Mouse (Mus musculus) skeletal muscle tissue, adult 2 months (tissue): Measurements from ENCODE around the gene Nlgn2.
"Not testable (repeated sequence)": the region's sequence is repeated elsewhere in the genome, so short reads cannot be mapped to it uniquely, and the experiment has no call there.

ENCODE experiments used
- DNase-seq: peaks from one replicate; pipeline ENCODE4 v3.0.0-alpha.2; 2012; ENCODE audit warnings: low read depth, low spot score

Nlgn2 gene

DNA sequence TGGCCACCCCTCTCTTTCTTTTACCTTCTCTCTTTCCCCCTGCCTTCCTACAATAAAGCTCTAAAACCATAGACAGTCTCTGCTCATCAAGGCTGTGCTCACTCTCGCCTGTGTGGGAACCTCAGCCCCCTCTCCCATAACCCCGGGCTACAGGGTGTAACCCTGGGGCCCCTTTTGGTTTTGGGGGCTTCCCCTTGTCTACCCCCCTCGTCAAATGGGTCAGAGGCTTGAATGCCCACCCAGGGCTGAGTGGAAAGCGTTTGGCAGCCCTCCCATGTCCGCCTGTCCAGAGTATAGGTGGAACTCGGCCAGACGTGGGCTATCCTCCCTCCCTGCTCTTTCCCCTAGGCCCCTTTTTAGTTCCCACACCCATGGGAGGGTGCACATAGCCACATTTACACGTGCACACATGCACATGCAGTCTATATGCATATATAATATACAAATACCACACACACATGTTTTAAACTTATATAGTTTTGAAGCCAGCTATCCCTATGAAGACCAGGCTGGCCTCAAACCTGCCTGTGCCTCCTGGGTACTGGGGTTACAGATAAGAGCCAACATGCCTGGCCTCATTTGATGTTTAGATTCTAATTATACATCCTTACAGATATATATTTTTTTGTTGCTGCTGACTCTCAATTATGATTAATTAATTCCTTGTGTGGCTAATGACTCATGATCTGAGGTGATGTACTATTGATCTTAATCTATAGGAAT is 26.7 kb upstream of the Nlgn2 start:
- no peak for DNase-seq

DNA sequence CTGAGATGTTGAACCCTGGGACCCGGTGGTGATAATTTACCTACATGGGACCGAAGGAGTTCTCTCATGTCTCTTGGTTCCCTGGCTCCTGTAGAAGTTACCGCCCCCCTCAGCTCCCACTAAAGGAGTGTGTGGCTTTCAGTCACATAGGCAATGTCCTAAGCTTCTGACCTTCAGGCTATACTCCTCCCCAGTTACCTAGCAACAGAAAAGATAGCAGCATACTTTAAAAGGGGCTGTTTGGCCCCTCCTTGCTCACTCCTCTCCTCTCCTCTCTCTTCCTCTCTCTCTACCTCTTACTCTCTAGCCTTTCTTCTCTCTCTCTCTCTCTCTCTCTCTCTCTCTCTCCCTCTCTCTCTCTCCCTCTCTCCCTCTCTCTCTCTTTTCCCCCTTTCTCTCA is 26.1 kb upstream of the Nlgn2 start:
- DNase-seq: not testable (repeated sequence)

- no peak for DNase-seq
Observed at GRCm38 (mm10) chr11:69858113-69858998, 20.8 kb upstream of the Nlgn2 start, which contains the start of gene Tnk1. Tnk1 (minus strand) TSS chr11:69858730.

- no peak for DNase-seq
Observed at GRCm38 (mm10) chr11:69855347-69855746, 17.8 kb upstream of the Nlgn2 start.

DNA sequence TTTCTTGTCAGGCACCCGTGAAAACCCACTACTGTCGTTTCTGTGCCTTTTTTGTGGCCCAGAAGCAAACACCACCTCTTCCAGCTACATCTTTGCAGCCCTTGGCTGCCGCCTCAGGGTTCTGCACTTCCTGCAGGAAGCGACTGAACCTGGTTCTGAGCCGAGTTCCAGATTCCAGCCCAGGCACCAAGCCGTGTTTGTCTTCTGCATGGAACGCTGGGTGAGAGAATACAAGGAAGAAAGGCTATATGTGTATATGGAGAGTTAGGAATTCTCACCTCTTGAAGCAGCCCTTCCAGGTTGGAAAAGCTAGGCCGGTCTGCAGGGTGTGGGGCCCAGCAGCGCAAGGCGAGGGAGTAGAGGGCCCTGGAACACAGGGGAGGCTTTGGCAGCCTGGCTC is 17.1 kb upstream of the Nlgn2 start:
- DNase-seq: no peak

GRCm38 (mm10) chr11:69853994-69854393 is 16.4 kb upstream of the Nlgn2 start:
- DNase-seq: no peak

GRCm38 (mm10) chr11:69850754-69851153 is 13.2 kb upstream of the Nlgn2 start:
- no peak for DNase-seq

- DNase-seq: no peak
Observed at GRCm38 (mm10) chr11:69849884-69850283, 12.3 kb upstream of the Nlgn2 start.

GRCm38 (mm10) chr11:69849128-69849527 is 11.5 kb upstream of the Nlgn2 start:
- DNase-seq: no peak

- no peak for DNase-seq
Observed at GRCm38 (mm10) chr11:69848021-69848420, 10.4 kb upstream of the Nlgn2 start.

DNA sequence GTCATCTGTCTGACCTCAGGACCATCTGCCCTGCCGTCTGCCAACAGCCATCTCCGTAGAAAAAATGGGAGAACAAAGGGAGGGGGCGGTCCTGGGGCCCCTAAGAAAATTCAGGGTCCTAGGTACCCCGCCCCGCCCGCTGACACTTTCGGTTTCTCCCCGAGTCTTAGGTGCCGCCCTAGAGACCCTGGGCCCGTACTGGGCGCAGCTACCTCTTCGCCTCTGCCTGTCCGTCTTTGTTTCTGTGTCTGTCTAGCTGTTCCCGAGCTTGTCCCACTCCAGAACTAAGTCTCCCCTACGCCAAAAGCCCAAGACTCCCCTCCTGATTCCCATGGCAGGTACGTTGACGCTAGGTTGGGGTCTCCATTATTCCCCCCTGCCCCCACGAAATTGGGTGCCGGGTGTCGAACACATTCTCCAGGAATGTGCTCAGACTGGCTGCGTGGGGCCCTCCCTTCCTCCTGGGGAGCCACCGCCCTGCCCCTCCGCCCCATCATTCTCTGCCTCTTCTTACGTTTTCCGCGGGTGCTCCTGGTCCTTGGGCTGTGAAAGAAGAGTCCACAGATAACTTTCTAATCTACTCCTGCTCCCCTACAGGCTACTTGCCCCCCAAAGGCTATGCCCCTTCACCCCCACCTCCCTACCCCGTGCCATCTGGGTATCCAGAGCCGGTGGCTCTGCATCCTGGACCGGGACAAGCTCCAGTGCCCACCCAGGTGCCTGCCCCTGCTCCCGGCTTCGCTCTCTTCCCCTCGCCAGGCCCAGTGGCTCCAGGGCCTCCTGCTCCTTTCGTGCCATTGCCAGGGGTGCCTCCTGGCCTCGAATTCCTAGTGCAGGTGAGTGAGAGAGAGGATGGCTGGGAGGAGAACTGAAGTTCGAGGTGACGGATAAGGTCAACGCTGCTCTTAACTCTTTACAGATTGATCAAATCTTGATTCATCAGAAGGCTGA is 9.4 kb upstream of the Nlgn2 start:
- no peak for DNase-seq

DNA sequence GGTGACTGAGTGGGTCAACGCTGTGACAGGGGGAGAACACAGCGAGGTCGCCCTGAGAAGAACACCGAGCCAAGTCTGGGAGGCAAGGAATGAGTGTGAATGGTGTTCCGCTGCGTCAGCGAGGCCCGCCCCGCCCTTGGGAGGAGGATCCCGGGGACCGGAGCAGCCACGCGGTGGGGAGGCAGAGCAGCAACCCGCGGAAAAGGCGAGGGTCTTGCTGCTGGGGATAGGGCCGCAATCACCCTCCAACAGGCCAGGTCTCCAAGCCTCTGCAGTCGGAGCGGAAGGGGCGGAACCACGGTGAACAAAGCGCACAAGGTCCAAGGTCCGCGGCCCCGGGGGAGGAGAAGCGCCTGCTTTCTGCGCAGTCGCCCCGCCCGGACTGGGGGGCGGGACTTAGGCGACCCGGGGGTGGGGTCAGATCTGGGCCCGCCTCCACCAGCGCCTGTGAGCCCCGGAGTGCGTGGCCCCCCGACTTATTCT is 8.7 kb upstream of the Nlgn2 start, which contains the start of gene Plscr3:
TSS of gene Plscr3 (plus strand) at position 179 of the 483 bp plus-strand sequence.
- peak; percentile 79 for DNase-seq

- no peak for DNase-seq
Observed at GRCm38 (mm10) chr11:69838714-69839104, 1.1 kb upstream of the Nlgn2 start.

- DNase-seq: peak; percentile 97
Observed at GRCm38 (mm10) chr11:69837952-69838713, 549 bp upstream of the Nlgn2 start, which contains the start of gene Tmem256. Tmem256 (plus strand) TSS chr11:69838514.

- DNase-seq: no peak
Observed at GRCm38 (mm10) chr11:69836703-69837576, 644 bp downstream of the Nlgn2 start.

DNA sequence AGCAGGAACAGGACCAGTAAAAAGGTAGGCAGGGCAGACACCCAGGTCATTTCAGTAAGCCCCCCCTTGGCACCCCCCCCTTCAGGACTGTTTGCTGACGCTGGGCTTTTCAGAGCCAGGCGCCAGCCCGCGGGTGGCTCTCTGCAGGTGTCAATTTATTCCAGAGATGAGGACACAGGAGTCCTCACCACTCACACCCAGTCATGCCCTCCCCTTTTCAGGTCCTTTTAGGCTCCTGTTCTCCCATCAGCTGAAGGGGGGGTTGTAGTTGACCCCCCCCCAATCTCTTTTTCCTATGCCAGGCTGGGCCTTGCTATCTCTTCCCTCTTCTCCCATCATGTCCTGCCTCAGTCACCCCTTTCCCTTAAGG is 1.6 kb downstream of the Nlgn2 start:
- DNase-seq: no peak

GRCm38 (mm10) chr11:69835326-69835965 is 2.1 kb downstream of the Nlgn2 start:
- DNase-seq: no peak

GRCm38 (mm10) chr11:69834001-69834549 is 3.5 kb downstream of the Nlgn2 start:
- DNase-seq: no peak

- no peak for DNase-seq
Observed at GRCm38 (mm10) chr11:69833554-69833953, 4.0 kb downstream of the Nlgn2 start.
